Mouse (Mus musculus) cerebellum, adult 2 months (tissue): ENCODE measurements at regions not wholly inside any gene's neighbourhood (a gene's known extent, or its start where the extent isn't known, plus 50 kb on each side); places are given as distances from the start of the nearest gene placed in this dataset.

Source experiments
- CTCF ChIP-seq: fragments of 200-500 bp; IDR thresholded peaks from 2 replicates; pipeline ENCODE4 v1.5.1; 2011; ENCODE audit warnings: low read depth, mild to moderate bottlenecking, control low read depth, low read length, moderate library complexity, borderline replicate concordance; ENCODE audit not compliant: insufficient read depth
- POLR2A ChIP-seq: fragments of 200-500 bp; IDR thresholded peaks from 2 replicates; pipeline ENCODE4 v1.6.1; 2011; ENCODE audit warnings: low read length, control low read depth, borderline replicate concordance; ENCODE audit not compliant: insufficient read depth

DNA sequence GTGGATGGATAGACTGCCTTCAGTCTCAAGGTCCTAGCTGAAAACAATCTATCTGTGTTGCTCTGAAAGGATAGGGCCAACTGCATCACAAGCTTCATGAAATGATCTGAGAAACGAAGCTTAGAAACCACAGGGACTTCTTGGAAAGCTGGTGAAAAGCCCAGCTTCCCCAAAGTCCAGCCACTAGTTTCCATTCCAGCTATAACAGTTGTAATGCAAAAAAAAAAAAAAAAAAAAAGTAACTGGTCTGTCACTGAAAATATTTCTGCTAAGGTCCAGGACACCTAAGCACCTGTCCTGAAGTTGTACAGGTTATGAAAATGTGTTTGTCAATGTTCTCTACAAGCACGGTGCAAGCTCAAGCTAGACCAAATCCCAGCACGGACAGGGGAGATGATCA lies 189.4 kb upstream of the Trp63 start:
- TF ChIP-seq CTCF: no peak
- TF ChIP-seq POLR2A: no peak
